Mouse (Mus musculus) midbrain, embryonic 13.5 days (tissue): ENCODE results near the gene Ddx41. TPM values are rescaled to one million over a fixed set of nuclear protein-coding genes. Genes with fewer than 3 reads are reported as not detected.
A peak's percentile ranks its signal among the peaks of the same experiment; 100 is the strongest.

ENCODE experiments used
- ATAC-seq: fragments of 200-750 bp; cut with Nextera tagmentation; 2 replicates; pipeline ENCODE4 v1.8.0; 2017; ENCODE audit warnings: mild to moderate bottlenecking, moderate TSS enrichment, moderate library complexity
- H3K27ac ChIP-seq: fragments of 300-500 bp; sonication (generic); 2 replicates; pipeline ENCODE4 v1.5.1; 2015; ENCODE audit warnings: inconsistent platforms, mild to moderate bottlenecking, moderate library complexity
- H3K27me3 ChIP-seq: fragments of 300-500 bp; sonication (generic); 2 replicates; pipeline ENCODE4 v1.6.1; 2015; ENCODE audit warnings: mild to moderate bottlenecking, inconsistent platforms
- H3K36me3 ChIP-seq: fragments of 300-500 bp; sonication (generic); 2 replicates; pipeline ENCODE4 v1.6.1; 2015; ENCODE audit warnings: mild to moderate bottlenecking, inconsistent platforms
- H3K4me1 ChIP-seq: fragments of 300-500 bp; sonication (generic); replicated peaks from 2 replicates; pipeline ENCODE4 v1.6.1; 2015; ENCODE audit warnings: inconsistent platforms
- H3K4me2 ChIP-seq: fragments of 300-500 bp; sonication (generic); replicated peaks from 2 replicates; pipeline ENCODE4 v1.6.1; 2015; ENCODE audit warnings: moderate library complexity, mild to moderate bottlenecking, inconsistent platforms
- H3K4me3 ChIP-seq: fragments of 300-500 bp; sonication (generic); replicated peaks from 2 replicates; pipeline ENCODE4 v1.5.1; 2015; ENCODE audit warnings: mild to moderate bottlenecking, inconsistent platforms
- H3K9ac ChIP-seq: fragments of 300-500 bp; sonication (generic); replicated peaks from 2 replicates; pipeline ENCODE4 v1.6.1; 2015; ENCODE audit warnings: mild to moderate bottlenecking, inconsistent platforms
- H3K9me3 ChIP-seq: fragments of 300-500 bp; sonication (generic); 2 replicates; pipeline ENCODE4 v1.6.1; 2016; ENCODE audit warnings: mild to moderate bottlenecking, inconsistent platforms
- WGBS: fragments of 180-500 bp; shearing (Covaris S2); methylation state at CpG from one replicate; pipeline ENCODE4 v1.1.7; 2015; 5-methylcytosine and 5-hydroxymethylcytosine counted together
- polyA plus RNA-seq: library from polyadenylated mRNA; unstranded; fragments of >200 nt; fragmentation: Nextera tagmentation; extraction: Ambion mirVana; gene quantifications from 2 replicates; pipeline ENCODE4 v1.2.1, GENCODE M21; 2015

The Ddx41 gene
- polyA plus RNA-seq, 1 experiment from 2014 or later, result 66.6 TPM

- ATAC-seq, result no peak
- Histone ChIP-seq H3K4me2 (no peak overlapping the region), H3K27me3 (no peaks in the 10 kb centered on the region), H3K9ac (0 out of 2 replicates have a peak overlapping the region, but pooled peaks have one; percentile 11), H3K4me3 (no peak overlapping the region), H3K27ac (no peak overlapping the region), H3K9me3 (no peaks in the 10 kb centered on the region), H3K36me3 (peaks cover 39% of the 10 kb centered on the region; the same call in 1 of the 2 replicates), H3K4me1 (peaks cover 44% of the 10 kb centered on the region)
- WGBS, result 88% methylated on average over 2 of the region's 2 CpGs
These were observed 31.5 kb upstream of the Ddx41 start for GRCm38 (mm10) chr13:55567949-55568348.

GRCm38 (mm10) chr13:55567001-55567400, 30.5 kb upstream of the Ddx41 start:
- no peak for ATAC-seq
- H3K27ac ChIP-seq, result no peak overlapping the region
- H3K27me3 ChIP-seq, result no peaks in the 10 kb centered on the region
- no peak overlapping the region for H3K4me3 ChIP-seq
- no peaks in the 10 kb centered on the region for H3K9me3 ChIP-seq
- no peak overlapping the region for H3K4me2 ChIP-seq
- H3K9ac ChIP-seq, result no peak overlapping the region
- 85% methylated on average over 6 of the region's 6 CpGs for WGBS
- H3K36me3 ChIP-seq, result peaks cover 39% of the 10 kb centered on the region; the same call in 1 of the 2 replicates
- H3K4me1 ChIP-seq, result peaks cover 40% of the 10 kb centered on the region

GRCm38 (mm10) chr13:55563266-55563879, 26.9 kb upstream of the Ddx41 start:
- Histone ChIP-seq H3K4me1 (peaks cover 27% of the 10 kb centered on the region), H3K27ac (no peak overlapping the region), H3K36me3 (peaks cover 46% of the 10 kb centered on the region; the same call in 1 of the 2 replicates), H3K4me2 (no peak overlapping the region), H3K27me3 (no peaks in the 10 kb centered on the region), H3K4me3 (no peak overlapping the region), H3K9ac (no peak overlapping the region), H3K9me3 (no peaks in the 10 kb centered on the region)
- WGBS, result 89% methylated on average over 7 of the region's 7 CpGs
- ATAC-seq, result no peak

- no peak for ATAC-seq
- Histone ChIP-seq H3K4me3 (no peak overlapping the region), H3K27me3 (no peaks in the 10 kb centered on the region), H3K4me2 (no peak overlapping the region), H3K27ac (no peak overlapping the region), H3K36me3 (peaks cover 55% of the 10 kb centered on the region), H3K4me1 (peaks cover 8% of the 10 kb centered on the region; the same call in 1 of the 2 replicates), H3K9me3 (no peaks in the 10 kb centered on the region), H3K9ac (no peak overlapping the region)
- 93% methylated on average over 6 of the region's 6 CpGs for WGBS
These were observed 21.0 kb upstream of the Ddx41 start for GRCm38 (mm10) chr13:55557499-55557898.

- Histone ChIP-seq H3K4me1 (peaks cover 8% of the 10 kb centered on the region; the same call in 1 of the 2 replicates), H3K9ac (no peak overlapping the region), H3K4me3 (no peak overlapping the region), H3K27ac (no peak overlapping the region), H3K36me3 (peaks cover 56% of the 10 kb centered on the region), H3K4me2 (no peak overlapping the region), H3K27me3 (no peaks in the 10 kb centered on the region), H3K9me3 (no peaks in the 10 kb centered on the region)
- ATAC-seq, result no peak
- WGBS, result 94% methylated on average over 9 of the region's 9 CpGs
These were observed 19.5 kb upstream of the Ddx41 start for GRCm38 (mm10) chr13:55555921-55556320.

GRCm38 (mm10) chr13:55549061-55549460, 12.6 kb upstream of the Ddx41 start:
- H3K27ac ChIP-seq, result no peak overlapping the region
- 92% methylated on average over 15 of the region's 15 CpGs for WGBS
- peaks cover 92% of the 10 kb centered on the region for H3K36me3 ChIP-seq
- H3K27me3 ChIP-seq, result no peaks in the 10 kb centered on the region
- H3K4me1 ChIP-seq, result no peaks in the 10 kb centered on the region
- no peak for ATAC-seq
- no peak overlapping the region for H3K4me3 ChIP-seq
- H3K9me3 ChIP-seq, result no peaks in the 10 kb centered on the region
- H3K4me2 ChIP-seq, result no peak overlapping the region
- H3K9ac ChIP-seq, result no peak overlapping the region

- Histone ChIP-seq H3K9ac (no peak overlapping the region), H3K9me3 (no peaks in the 10 kb centered on the region), H3K4me1 (no peaks in the 10 kb centered on the region), H3K36me3 (peaks cover 92% of the 10 kb centered on the region), H3K4me3 (no peak overlapping the region), H3K27ac (no peak overlapping the region), H3K27me3 (no peaks in the 10 kb centered on the region), H3K4me2 (no peak overlapping the region)
- ATAC-seq, result no peak
- WGBS, result 96% methylated on average over 5 of the region's 5 CpGs
These were observed 12.0 kb upstream of the Ddx41 start for GRCm38 (mm10) chr13:55548426-55548825.

GRCm38 (mm10) chr13:55547916-55548315, 11.5 kb upstream of the Ddx41 start:
- 98% methylated on average over 2 of the region's 2 CpGs for WGBS
- H3K4me1 ChIP-seq, result no peaks in the 10 kb centered on the region
- ATAC-seq, result no peak
- H3K9me3 ChIP-seq, result no peaks in the 10 kb centered on the region
- no peak overlapping the region for H3K9ac ChIP-seq
- H3K27ac ChIP-seq, result no peak overlapping the region
- no peak overlapping the region for H3K4me2 ChIP-seq
- no peaks in the 10 kb centered on the region for H3K27me3 ChIP-seq
- H3K4me3 ChIP-seq, result no peak overlapping the region
- H3K36me3 ChIP-seq, result peaks cover 92% of the 10 kb centered on the region

- Histone ChIP-seq H3K27me3 (no peaks in the 10 kb centered on the region), H3K4me3 (no peak overlapping the region), H3K36me3 (peaks cover 100% of the 10 kb centered on the region), H3K27ac (no peak overlapping the region), H3K4me1 (no peaks in the 10 kb centered on the region), H3K4me2 (no peak overlapping the region), H3K9ac (no peak overlapping the region), H3K9me3 (no peaks in the 10 kb centered on the region)
- 88% methylated on average over 6 of the region's 6 CpGs for WGBS
- ATAC-seq, result no peak
These were observed 8.3 kb upstream of the Ddx41 start for GRCm38 (mm10) chr13:55544792-55545191.

- WGBS, result 92% methylated on average over 8 of the region's 8 CpGs
- H3K9ac ChIP-seq, result no peak overlapping the region
- ATAC-seq, result no peak
- H3K36me3 ChIP-seq, result peaks cover 100% of the 10 kb centered on the region
- no peak overlapping the region for H3K4me3 ChIP-seq
- H3K9me3 ChIP-seq, result no peaks in the 10 kb centered on the region
- no peak overlapping the region for H3K27ac ChIP-seq
- no peaks in the 10 kb centered on the region for H3K27me3 ChIP-seq
- no peaks in the 10 kb centered on the region for H3K4me1 ChIP-seq
- H3K4me2 ChIP-seq, result no peak overlapping the region
These were observed 7.0 kb upstream of the Ddx41 start for GRCm38 (mm10) chr13:55543447-55543846.

- 95% methylated on average over 4 of the region's 4 CpGs for whole genome bisulfite sequencing
- peaks cover 100% of the 10 kb centered on the region for H3K36me3 ChIP-seq
- no peak for ATAC-seq
These were observed 6.4 kb upstream of the Ddx41 start for GRCm38 (mm10) chr13:55542891-55543290.

GRCm38 (mm10) chr13:55540933-55541332, 4.5 kb upstream of the Ddx41 start:
- Histone ChIP-seq H3K36me3 (peaks cover 87% of the 10 kb centered on the region), H3K4me1 (peaks cover 4% of the 10 kb centered on the region), H3K27ac (no peak overlapping the region), H3K4me3 (no peak overlapping the region), H3K4me2 (no peak overlapping the region), H3K9ac (no peak overlapping the region), H3K27me3 (no peaks in the 10 kb centered on the region), H3K9me3 (no peaks in the 10 kb centered on the region)
- 90% methylated on average over 2 of the region's 2 CpGs for WGBS
- no peak for ATAC-seq

More at GRCm38 (mm10) chr13:55542891-55543290, 6.4 kb upstream of the Ddx41 start:
- Histone ChIP-seq H3K27ac (no peak overlapping the region), H3K4me3 (no peak overlapping the region), H3K9ac (no peak overlapping the region), H3K27me3 (no peaks in the 10 kb centered on the region), H3K9me3 (no peaks in the 10 kb centered on the region), H3K4me1 (no peaks in the 10 kb centered on the region), H3K4me2 (no peak overlapping the region)

GRCm38 (mm10) chr13:55535796-55536193, 663 bp downstream of the Ddx41 start:
- Histone ChIP-seq H3K9me3 (no peaks in the 10 kb centered on the region), H3K36me3 (peaks cover 79% of the 10 kb centered on the region), H3K4me1 (peaks cover 17% of the 10 kb centered on the region), H3K4me2 (peak overlapping the region; percentile 94), H3K27ac (peak overlapping the region; percentile 84), H3K27me3 (no peaks in the 10 kb centered on the region), H3K9ac (peak overlapping the region; percentile 83), H3K4me3 (peak overlapping the region; percentile 80)
- 19% methylated on average over 17 of the region's 17 CpGs for WGBS
- no peak for ATAC-seq
